Mouse (Mus musculus): ENCODE results near the gene Ltbp1. TPM values are rescaled to one million over a fixed set of nuclear protein-coding genes. Genes with fewer than 3 reads are reported as not detected.

Gene Ltbp1
- polyA plus RNA-seq, 2 experiments from 2014 or later = 0.15 TPM; not detected in 1

DNA sequence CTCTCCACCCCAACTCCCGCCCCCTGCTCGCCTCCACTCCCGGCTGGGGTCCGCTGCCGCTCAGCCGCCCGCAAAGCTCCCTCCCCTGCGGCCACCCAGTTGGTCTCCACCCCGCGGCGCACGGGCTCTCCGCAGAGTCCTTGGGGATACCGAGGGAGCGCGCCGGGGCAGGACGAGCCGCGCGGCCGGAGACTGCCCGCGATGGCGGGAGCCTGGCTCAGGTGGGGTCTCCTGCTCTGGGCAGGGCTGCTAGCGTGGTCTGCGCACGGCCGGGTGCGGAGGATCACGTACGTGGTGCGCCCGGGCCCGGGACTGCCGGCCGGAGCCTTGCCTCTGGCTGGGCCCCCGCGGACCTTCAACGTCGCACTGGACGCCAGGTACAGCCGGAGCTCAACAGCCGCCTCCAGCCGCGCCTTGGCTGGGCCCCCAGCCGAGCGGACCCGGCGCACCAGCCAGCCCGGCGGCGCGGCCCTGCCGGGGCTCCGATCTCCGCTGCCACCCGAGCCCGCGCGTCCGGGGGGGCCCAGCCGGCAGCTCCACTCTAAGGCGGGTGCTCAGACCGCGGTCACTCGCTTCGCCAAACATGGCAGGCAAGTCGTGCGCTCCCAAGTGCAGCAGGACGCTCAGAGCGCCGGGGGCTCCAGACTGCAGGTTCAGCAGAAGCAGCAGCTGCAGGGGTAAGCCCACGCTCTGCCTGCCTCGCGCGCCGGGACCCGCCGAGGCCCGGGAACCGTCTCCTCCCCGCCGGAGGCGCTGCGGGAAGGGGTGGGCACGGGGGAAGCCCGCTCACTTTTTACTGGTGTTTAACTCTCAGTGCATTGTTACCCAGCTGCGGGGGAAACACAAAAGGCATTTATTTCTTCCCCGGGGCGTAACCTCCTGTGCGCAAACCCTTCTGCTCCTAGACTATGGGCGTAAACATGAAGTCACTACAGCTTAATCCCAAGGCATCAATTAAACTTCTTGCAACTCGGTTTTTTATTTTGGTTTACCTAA, 615 bp downstream of the Ltbp1 start:
- ATAC-seq = no peak

DNA sequence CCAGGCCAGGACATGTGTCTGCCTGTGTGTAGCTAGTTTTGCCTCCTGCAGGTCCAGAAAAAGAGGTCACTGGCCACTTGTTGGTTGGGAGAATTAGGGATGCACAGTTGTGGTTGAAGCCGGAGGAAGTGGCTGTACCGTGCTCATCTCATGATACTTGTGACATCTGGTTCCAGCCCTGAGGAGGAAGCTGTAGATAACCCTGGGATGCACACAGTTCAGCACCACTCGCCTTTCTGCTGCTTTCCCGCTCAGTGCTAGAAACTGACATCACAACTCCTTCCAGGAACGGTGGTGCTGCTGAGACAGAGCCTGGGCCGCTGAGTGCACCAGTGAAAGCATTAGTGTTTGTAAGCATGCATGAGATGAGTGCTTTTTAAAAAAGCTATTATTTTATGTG, 5.6 kb downstream of the Ltbp1 start:
- no peak for ATAC-seq

DNA sequence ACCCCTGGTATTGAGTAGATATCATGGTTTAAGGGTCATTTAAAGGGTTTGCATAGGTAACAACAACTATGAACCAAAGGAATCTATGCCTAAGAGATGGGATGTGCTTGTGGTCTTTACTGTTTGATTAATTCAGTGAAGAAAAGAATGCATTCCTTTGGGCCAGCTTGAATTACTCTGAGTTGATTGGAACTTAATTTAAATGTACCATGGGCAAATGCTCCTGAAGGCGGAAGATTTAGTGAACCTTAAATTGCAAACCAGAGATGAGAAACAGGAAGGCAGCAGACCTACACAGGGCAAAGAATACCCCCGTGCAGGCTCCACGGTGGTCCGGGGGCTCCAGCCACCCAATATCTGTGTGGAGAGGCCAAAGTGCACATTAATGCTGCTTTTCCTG, 7.8 kb downstream of the Ltbp1 start:
- ATAC-seq = no peak

DNA sequence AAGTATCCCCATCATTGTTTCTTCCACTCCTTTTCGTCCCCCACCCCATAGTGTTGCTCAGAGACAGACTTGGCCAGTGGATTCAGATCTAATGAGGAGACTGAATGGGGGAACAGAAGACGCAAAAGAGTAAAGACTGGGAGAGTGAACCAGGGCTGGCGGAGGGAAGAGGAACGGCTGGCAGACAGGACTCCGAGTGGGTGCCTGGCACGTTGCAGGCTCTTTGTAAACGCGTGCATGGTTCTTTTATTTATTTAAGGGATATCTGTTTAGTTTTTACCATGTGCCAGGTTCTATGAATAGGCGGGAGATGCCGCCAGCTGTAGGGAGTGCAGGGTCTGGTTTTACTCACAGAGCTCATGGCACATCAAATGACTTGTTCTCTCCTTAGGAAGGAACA, 8.5 kb downstream of the Ltbp1 start:
- no peak for ATAC-seq

DNA sequence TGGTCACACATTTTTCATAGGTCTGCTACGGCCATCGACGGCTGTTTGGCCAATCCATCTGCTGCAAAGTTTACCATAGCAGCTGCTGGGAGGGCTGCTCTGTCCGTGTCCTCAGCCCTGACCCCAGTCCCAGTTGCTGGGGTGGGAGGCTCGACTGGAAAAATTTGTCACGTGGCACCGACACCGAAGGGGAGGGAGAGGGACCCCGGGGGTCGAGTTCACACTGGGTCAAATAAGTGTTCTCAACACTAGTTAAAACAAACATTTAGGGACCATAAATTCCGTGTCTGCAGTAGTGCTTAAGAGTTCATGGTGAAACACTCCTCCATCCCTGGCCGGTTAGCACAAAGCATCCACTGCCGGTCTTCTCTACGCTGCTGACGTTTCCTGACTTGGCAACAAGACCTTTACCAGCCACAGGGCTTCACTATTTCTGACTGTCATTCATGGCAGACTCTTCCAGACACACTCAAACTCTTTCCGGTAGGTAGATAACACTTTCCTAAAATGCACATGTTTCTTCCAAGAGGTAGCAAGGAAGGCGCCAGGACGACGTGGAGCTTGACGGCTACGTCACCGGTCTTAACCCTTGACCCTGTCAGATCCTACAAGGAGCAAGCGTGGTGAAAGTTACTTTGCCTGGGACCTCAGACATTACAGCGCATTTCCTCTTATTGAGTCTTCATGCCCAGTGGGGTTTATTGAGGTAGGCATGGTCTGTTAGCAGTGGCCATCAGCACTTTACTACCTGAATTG, 9.4 kb downstream of the Ltbp1 start:
- no peak for ATAC-seq

DNA sequence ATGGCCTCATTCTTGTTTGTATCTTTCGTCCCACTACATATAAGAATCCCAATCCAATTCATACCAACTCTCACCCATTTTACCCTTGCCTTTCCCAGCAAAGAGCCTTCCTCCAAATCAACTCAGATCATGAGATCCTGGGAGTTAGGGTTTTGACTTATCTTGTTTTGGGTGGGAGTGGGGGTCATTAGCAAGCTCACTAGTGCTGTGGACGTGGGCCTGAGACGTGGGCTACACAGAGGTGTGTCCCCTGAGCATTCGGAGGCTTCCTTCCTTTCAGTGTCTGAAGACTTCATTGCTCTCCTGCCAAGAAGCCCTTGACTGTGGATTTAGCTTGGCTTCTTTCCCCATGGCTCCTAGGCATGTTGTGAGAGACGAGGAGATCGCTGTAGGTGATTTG, 10.2 kb downstream of the Ltbp1 start:
- ATAC-seq = no peak

DNA sequence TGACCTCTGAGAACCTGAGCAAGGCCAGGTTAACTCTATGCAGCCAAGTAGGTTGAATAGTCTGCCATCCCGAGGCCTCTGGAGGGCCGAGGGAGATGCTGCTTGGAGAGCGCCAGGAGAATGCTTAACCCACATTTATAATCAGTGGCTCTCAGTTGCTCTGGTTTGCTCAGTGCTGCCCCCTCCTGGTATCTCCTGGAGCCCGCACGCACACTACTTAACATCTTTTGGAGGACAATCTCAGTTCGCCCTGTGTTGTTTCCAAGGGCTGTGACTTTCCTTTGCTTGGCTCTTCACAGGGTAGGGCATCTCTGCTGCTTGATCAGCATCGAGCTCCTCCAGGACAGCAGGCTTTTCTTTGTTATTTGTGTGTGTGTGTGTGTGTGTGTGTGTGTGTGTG, 12.1 kb downstream of the Ltbp1 start:
- no peak for ATAC-seq

DNA sequence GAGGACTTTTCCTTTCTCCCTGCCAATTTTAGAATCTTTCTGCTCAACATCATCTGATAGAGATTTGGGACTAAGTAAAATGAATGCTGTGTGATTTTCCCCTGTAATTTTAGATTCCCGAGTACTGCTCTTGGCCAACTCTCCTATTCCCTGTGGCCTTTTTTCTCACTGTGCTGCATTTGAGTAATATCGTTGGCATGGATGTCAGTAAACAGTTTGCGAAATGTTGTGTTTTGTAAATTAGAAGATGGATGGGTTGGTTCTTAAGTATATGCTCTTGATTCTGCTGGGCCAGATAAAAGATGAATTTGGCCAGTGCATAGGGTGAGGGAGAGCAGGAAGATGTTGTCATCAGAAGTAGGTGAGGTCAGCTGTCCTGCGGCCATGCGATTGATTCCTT, 12.8 kb downstream of the Ltbp1 start:
- ATAC-seq = no peak

DNA sequence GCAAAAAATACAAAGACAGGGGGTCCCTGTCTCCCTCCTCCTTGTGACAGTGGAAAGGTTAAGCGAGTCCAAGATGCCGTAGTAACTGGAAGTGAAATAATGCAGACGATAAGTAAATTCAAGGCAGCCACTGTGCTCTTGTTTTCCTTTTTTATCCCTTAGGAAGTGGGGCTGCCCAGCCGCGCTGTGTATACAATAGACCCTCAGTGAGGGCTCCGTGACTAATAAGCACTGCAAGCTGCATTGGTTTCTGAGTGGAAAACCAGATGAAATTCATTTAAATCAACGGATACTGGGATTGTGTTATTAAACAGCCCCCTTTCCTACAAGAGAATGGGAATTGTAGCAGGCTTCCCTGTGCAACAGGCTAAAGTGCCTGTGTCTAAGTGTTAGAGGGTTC, 14.7 kb downstream of the Ltbp1 start:
- no peak for ATAC-seq

DNA sequence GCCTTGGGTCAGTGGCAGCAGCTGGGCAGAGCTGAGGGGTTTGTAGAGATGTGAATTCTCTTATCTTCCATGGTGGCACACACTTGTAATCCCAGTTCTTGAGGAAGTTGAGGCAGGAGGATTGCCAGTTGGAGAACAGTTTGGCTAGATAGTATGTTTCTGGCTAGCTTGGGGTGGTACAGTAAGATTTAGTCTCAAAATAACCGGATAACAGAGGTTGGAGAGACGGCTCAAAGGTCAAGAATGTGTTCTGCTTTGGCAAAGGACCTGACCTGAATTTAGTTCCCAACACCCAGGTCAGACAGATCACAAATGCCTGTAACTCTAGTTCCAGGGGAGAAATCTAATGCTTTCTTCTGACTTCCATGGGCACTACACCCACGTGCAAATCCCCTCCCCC, 15.3 kb downstream of the Ltbp1 start:
- no peak for ATAC-seq

DNA sequence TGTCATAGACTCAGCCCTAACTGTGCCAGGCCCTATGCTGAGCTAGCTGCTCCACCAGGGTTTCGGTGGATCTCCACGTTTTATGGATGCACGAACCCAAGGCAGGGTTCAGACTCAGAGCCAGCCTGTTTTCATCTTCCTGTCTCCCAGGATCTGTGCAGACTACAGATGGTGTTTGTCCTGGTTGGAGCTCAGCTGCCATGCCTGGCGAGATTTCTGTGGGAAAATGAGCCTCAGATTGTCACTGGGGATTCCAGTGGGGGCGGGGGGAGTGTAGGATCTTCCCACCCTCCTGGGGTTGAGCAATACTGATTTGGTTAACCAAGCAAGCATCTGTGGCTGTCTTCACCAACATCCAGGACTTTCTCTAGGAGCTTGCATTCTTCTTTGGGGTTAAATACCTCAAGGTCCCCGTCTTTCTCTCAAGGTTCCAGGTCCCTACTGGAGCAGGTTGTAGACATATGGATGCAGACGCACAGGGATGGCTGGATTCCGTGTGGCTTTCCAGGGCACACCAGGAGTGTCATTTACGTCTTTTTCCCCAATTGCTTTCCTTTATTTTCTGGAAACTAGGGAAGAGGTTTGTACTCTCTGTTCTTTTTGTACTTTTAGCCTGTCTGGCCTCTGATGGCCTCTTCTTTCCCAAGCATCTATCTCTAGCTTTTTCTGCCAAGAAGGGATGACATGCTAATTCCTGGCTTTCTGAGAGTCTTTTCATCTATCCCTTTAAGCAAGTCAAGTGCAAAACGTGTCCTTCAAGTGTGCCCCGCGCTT, 22.2 kb downstream of the Ltbp1 start:
- ATAC-seq = no peak

DNA sequence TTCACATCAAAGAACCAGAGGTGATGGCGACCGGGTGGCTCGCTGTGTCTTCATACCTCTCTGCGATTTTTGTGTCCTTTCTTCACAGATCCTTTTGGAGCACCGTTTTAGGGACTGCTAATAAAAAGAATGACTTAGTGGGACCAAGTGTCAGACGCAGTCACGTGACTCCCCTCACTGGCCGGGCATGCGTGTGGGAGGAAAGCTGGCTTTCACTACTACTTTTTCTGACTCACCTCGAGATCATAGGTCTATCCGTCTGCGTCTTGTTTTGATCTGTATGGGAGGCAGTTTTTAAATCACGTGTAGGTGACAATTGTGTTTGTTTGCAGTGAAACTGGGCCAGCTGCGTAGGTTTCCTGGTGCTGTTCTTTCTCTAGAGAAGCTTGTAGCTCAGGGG, 28.0 kb downstream of the Ltbp1 start:
- ATAC-seq = no peak

DNA sequence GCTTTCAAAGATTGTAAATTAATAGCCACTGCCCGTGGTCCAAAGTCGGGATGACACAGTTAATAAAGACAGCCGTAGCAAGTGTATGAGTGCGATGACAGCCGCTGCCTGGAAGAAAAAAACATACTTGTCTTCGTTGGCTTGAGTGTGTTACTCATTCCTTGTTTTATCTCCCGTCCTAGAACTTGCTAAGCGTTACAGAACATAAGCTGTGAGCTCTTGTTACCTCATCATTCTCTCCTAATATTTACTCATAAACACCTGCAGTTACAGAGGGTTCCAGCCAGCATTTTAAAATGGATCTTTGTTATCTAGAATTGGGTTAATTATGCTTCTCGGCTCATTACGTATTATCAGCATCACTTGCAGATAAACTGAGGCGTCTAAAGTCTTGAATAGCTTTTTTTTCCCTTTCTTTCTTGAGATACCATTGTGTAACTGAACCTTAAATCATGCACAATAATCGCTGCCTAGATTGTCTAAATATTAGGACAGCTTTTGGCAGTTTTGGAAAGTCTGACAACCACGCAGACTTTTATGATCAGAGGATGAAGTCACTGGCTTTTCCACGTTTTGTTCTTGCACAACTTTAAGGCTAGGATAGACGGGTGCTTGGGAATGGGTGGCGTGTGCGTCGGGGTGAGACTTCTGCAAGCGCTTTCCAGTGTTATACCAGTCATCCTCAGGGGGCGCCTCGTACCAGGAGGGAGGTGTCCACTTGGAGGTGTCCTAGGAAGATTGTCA, 28.7 kb downstream of the Ltbp1 start:
- ATAC-seq = no peak

DNA sequence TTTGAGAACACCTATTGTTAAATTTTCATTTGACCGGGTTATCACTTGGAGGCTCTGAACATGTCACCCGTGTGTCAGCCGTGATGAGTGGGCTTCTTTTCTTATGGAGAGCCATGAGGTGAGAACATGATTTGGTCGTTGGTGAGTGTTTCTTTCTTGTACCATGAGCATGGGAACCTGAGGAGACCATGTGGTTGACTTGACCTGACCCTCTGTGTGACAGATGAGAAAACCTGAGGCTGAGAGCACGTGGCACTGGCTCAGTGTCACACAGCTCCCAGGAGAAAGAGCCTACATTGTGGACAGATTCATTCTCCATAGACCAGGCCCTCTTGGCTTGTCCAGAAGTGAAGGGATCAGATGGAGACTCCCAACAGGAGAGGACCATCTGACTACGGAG, 31.5 kb downstream of the Ltbp1 start:
- no peak for ATAC-seq

DNA sequence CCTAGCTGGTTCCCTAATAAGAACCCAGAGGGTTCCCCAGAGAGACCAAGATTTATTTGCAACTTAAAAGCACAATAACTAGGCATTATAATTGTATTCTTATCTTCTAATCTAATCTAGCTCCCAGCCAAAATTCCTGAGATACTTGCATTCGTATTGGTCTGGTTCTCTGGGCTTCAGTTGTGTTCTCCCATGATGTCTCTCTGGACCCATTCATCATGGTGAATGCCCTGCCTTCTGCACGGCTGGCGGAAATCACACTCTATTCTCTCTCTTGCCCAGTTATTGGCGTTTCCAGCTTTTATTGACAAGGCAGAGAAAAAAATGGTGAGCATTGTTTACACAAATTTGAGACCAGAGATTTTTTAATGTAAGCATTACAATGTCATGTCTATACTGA, 33.6 kb downstream of the Ltbp1 start:
- no peak for ATAC-seq

DNA sequence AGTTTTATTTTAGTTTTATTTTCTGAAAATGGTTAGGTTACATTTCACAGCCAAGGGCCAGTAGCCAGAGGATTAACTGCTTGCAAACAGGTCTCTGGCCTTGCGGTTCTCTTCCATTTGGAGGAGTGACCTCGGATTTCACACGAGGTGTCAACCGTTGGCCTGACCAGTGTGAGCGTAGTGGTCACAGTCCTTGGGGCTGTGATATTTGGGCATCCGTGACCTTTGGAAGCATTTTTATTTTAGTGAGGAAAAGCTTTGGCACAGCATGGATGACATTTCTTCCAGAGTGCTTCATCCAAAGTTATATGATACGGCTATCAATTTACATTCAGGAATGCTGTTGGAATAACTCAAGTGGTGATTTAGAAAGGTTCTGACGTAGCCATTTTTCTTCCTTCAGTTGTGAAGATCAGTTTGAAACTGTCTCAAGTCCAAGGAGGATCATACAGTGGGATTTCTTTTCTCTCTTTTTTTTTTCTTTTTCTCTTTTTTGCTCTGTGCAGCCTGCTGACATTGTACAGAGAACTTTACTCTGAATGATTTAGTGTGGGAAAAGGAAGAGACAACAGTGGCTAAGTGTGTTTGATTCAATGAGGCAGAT, 44.1 kb downstream of the Ltbp1 start:
- no peak for ATAC-seq

DNA sequence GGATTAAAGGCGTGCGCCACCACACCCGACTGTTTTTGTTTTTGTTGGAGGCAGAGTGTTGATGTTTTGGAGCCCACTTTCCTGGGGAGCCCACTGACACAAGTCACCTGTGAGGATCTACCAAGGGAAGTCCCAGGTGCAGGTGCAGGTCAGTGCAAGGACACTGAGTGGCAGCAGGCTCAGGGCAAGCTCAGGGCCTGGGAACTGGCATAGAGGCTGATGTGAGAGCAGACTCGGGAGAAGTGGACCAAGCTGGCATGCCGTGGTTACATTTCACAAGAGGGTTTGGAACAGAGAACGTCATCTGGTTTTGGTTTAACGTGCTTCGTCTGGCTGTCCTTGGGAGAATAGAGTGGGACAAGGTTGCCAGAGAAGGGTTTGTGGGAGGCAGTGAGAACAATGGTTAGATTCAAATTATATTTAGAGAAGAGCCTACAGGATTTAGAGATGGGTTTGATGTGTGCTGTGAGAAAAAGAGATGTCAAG, 46.1 kb downstream of the Ltbp1 start:
- ATAC-seq = no peak

DNA sequence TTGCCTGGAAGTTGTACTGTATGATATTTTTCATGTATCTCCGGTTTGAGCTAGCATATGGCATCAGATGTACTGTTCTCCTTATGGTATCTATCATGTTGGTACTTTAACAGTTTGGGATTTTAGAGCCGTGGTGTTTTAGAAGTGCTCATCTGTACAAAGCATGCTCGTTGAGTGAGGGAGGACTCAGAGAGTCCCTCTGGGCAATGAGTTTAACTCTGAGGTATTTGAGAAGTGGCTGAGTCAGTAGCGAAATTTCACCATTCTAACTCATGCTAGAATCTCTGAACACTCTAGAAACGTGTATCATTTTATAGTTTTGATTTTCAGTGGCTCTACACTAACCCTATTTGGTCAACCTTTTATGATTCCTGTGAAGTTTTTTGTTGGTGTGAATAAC, 49.9 kb downstream of the Ltbp1 start:
- ATAC-seq = no peak

DNA sequence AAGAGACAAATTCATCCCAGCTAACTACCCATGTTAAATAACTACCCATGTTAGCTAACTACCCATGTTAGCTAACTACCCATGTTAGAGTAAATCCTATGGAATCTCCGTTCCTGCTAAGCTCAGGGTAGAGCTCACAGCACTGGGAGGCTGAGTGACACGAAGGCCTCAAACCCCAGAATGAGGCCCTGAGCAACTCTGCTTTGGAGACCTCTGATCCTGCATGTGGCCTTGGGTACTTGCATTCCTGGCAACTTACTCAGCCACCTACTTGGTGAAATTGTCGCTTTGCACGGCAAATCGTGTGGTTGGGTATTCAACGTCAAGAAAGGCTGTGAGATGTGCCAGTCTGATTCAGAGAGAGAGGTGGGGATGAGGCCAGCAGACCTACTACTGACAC, 50.6 kb downstream of the Ltbp1 start:
- ATAC-seq = no peak

DNA sequence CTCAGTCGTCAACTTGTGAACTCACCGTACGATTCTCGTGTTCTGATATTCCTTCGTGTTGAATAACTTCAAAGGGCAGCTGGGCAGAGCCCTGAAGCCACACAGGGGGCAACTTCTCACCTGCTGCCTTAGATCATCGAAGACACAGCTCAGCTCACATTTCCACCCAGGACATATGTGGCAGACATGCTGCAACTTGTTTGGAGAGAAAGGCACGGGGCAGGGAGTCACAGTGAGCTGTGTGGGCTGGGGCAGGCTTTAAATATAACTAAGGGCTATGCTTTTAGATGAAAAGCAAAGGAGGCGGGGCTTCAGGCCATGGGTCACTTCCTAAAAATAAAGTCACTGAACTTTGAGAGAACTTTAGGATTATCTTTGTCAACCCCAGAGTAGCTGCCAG, 51.3 kb downstream of the Ltbp1 start:
- ATAC-seq = no peak

DNA sequence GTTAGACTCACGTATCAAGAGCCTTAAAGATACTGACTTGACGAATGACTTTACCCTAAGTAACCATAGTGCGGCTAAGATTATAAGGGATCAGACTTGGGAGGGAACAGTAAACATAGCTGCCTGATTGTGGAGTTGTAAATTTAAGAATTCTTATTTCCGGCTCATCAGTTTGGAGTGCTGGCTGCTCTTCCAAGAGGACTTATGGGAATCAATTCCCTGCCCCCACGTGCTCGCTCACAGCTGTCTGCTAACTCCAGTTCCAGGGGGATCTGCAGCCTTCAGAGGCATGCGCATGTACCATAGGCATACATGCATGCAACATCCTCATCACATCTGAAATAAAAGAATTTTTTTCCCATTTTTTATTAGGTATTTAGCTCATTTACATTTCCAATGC, 61.0 kb downstream of the Ltbp1 start:
- no peak for ATAC-seq

DNA sequence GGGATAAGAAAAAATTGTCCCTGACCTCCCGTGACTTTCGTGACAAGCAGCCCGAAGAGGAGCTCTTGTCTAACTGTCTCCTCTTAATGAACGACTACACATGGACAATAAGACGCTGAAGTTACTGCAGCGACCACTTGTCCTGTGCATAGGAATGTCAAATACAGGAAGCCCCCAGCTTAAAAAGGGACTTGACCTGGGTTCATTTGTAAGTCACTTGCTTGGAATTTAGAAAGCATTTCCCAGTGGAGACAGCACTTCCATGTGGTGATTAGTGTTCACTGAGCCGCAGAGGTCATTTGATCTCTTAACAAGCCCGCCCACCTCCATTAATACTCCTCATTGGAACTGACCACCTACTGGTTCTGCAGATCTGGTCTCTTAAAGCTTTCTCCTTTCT, 61.9 kb downstream of the Ltbp1 start:
- ATAC-seq = no peak

Data from activated CD4-positive, CD25-positive, alpha-beta regulatory T cell, adult 4 months (primary cell).